Mouse (Mus musculus) frontal cortex, postnatal 25 days (tissue): ENCODE measurements around the gene Rnf224.

Experiments
- DNase-seq, 2 experiments: peaks; one replicate each; pipeline ENCODE4 v3.0.0; 2022; ENCODE audit warnings: low spot score in 2 of 2

Gene Rnf224

DNA sequence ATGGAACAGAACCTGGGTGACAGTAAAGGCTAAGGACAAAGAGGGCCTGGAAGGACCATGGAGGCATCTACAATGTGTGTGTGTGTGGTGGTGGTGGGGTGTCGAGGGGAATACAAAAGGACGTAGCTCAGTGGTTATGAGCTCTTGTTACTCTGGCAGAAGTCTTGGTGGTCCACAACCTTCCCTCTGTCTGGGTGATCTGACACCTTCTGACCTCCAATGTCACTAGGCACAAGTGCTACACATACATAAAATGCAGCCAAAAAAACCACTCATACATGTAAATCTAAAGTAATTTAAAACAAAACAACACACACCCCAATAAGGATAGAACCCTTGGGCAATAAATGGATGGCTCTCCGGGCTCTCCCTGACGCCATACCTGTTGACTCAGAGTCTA is 9.2 kb downstream of the Rnf224 start:
- DNase-seq = no peak

DNA sequence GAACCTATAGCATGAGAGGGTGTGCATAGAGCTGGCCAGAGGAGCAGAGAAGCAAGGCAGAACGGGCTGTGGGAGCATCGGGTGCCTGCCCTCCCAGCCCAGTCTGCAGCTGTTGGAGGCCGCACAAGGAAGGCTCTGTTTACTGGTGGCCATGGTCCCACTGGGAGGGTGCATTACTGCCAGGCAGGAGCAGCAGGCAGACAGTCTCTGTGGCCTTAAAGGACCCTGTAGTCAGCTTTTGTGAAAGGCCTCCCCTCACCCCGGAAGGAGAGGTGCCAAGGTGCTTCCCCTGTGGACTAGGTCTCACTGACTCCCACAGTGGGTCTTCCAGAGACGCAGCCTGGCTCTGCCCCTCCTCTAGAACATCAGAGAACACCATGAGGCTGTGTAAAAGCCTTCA is 9.7 kb downstream of the Rnf224 start:
- no peak for DNase-seq

DNA sequence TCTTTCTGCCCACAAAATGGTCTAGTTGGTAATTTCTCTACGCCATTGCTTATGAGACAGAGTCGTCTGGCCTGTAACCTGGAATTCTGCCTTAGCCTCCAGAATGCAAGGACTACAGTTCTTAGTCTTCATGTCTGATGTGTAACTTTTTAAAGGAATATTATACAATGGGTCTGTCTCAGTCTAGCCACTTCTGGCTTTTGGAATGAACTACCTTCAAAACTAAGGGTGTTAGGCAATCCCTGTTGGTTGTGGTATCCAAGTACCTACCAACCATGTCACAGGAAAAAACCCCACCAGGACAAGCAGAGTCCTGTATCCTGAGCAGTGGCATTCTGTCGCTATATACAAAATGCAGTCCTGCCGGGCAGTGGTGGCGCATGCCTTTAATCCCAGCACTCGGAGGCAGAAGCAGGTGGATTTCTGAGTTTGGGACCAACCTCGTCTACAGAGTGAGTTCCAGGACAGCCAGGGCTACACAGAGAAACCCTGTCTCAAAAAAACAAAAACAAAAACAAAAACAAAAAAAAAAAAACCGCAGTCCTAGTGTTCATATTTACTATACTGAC is 10.7 kb downstream of the Rnf224 start:
- no peak for DNase-seq

DNA sequence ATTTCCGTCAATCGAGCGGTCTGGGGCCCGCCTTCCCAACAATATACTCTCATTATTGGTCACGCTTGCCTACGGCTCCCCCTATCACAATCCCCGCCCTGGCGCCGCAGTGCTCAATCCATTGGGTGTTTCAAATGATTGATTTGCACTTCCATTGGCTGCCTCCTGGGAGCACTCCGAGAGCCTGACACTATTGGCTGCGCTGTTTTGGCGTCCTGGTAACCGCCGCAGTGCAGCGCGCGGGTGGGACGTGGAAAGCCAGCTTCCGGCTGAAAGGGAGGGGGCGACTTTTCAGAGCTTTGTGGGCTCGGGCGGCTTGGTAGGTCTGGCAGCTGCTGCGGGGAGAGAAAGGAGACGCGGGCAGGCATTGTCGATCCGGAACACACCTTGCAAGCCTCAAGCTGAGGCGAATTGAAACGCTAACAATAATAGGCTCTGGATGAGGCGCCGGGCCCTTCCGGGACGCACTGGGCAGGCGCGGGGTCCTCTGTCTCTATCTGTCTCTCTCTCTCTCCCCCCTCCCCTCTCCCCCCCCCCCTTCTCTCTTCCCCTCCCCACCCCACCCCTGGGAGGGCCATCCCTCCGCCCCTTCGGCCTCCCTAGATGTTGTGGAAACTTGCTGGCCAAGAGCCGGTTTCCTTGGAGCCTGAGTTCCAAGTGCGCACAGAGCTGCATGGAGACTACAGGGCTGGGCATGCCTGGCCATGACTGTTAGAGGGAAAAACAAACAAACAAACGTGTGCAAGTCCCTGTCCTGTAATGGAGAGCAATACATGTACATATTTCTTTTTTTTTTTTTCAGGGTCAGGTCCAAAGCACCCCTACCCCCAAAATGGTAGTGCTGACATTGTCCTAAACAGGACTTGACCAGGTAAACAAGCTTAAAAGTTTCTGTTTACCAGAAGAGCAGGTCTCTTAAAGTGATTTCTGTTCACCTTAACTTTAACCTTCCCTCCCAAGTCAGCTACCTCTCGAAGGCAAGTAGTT is 11.5 kb downstream of the Rnf224 start:
- DNase-seq = peak; percentile 96 to 99

DNA sequence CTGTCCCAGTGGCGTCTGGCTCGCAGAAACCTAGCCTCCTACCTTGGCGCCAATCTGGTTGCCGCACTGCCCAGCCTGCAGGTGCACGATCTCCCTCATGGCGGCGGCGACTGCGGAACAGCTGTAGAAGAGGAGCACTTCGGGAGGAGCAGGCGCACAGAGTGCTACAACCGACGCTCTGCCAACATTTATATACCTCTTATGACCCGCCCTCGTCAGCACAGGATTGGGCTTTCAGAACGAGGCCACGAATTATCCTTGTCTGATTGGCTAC is 12.2 kb downstream of the Rnf224 start, which contains the start of gene Tubb4b:
Gene Tubb4b, minus strand, starts transcription at position 211 of the 274 bp plus-strand sequence.
- DNase-seq = no peak

DNA sequence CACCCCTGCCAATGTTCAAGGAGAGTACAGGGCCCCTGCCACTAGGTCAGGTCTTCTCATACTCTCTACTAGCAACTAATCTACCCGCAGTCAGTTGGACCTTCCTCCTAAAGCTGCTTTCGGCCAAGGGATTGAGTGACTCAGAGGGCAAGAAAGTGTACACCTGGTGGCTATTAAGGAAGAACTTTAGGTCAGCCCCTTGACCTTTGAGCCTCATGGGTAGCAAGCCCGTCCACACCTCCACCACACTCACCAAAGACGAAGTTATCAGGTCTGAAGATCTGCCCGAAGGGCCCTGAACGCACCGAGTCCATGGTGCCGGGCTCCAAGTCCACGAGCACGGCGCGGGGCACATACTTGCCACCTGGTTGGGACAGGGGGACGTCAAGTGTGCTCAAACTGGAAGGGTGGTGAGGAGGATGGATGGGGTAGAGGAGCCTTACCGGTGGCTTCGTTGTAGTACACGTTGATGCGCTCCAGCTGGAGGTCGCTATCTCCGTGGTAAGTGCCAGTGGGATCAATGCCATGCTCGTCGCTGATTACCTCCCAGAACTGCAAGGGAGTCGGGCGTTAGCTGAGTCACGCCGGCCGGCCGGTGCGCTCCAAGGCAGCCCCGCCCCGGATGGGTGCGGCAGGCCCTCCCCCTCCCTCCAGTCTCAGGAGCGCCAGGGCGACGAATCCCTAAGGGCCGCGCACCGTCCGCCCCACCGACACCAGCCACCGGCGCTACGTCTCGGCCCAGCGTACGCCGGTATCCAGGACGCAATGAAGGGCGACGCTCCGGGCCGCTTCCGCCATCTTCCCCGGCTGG is 12.7 kb downstream of the Rnf224 start:
- peak in 1 of 2 experiments; percentile 59 for DNase-seq

DNA sequence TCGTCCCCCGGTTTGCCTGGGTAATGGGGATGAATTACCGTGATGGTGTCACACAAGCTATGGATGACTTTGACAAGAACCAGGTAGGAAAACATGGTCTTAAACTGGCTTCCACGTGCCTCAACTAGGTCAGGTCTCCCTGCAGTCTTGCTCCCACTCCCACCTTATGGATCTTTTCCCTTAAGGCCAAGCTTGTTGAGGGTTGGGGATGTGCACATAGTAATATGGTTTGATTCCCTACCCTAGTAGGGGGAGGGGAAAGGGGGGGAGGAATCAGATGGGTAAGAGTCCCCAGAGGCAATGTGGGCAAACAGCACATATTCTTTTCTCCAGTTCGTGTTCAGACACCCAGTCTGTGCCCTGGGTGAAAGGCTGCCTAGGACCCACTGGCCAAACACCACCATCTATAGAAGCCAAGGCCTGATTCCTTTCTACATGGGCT is 15.2 kb downstream of the Rnf224 start:
- DNase-seq = no peak

DNA sequence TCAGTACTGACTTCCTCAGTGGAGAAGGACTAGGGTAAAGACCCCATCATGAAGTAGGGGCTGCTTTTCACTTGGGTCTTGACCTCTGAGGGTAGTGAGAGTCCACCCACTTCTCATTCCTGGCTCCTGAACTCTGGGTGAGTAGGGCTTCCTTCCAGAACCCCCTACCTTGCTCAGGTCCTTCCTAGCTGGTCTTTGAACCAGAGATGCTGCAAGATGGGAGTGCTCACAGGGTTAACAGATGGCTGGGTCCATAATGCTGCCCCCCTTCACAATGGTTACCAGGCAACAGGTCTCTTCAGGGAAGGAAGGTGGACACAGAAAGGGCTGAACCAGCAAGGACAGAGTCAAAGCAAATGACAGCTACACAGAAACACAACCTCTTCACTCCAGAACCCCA is 18.1 kb downstream of the Rnf224 start, which contains the start of gene Fam166a:
Gene Fam166a, plus strand, starts transcription at position 301 of the 400 bp plus-strand sequence.
- no peak for DNase-seq

DNA sequence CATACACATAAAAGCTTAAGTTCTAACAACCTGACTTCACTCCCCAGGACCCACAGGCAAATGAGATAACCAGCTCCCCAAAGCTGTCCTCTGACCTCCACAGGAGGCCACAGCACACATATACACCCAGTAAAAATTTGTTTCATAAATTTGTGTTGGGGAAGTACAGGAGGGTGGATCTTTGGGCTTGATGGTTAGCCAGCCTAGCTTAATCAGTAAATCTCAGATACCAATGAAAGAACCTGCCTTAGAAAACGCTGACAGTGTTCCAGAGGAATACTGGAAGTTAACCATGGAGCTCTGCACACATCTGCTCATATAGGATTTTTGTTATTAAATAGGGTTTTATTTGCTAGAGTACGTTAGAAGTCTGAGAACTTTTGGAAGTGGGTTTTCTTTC is 18.9 kb downstream of the Rnf224 start:
- no peak for DNase-seq

DNA sequence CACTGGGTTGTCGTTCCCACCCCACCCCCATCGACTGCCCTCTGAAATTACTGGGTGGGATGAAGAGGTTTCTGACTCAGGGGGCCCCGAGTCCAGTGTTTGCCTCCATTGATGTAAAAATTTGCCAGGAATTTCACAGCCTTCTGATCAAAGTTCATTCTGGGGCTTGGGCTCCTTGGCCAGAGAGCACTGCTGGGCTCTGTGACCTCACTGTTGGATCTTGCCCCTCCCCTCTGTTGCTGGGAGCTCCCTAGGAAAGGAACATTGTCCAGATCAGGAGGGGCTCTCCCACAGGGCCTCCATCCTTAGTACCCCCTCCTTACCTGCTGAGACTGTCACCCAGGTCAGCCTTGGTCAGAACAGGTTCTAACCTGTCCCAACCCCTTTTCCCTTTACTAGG is 22.1 kb downstream of the Rnf224 start, which contains the start of gene Stpg3:
Gene Stpg3, minus strand, starts transcription at position 194 of the 400 bp plus-strand sequence.
- no peak for DNase-seq

DNA sequence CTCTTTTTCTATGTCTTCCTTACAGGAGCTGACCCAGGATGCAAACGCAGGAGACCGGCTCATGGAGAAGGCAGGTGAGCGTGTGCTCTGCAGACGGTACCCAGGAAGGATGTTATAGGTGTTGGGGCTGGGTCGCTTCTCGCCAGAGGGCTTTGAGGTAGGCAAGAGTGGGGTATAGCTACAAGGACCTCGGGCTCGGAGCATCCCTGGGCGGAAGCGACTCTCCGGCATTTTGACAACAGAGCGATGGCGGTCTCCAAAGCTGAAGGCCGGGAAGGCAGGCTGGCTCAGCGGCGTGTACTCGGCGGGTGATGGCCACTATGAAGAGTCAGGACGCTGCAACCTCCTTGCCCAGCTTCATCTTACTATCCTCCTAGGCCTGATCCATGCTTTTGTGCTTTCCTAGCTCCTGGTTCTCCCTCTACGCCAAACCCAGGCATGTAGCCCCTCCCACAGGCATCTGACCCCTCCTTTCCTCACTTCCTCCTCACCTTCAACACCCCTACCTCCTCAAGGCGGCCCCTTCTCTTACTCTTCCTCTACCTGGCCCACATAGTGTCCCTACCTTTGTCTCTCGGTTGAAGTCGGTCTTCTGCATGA is 23.2 kb downstream of the Rnf224 start:
- DNase-seq = no peak

DNA sequence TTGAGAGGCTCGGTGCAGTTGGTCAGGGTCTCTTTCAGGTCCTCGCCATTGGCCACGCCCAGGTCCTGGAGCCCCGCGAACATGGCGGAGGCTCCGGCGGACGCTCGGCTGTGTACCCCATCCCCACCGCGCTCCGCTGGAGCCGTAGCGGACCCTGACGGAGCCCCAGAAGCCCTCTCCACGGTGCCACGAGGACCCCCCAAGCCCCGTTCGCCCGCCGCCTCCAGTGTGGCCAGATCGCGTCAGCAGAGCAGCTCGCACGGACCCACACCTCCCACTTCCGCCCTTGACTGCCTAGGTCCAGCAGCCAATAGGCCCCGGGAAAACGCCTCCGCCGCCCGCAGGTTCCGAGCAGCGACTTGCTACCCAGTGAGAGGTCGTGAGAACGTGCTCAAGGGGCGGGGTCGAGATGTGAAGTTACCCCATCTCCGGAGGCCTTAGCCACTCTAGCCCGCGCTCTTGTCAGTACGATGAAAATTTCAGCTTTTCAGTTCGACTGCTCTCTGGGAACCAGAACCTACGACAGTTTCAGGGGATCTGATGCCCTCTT is 25.4 kb downstream of the Rnf224 start, which contains the start of gene Nelfb:
Gene Nelfb, minus strand, starts transcription at position 369 of the 550 bp plus-strand sequence.
- DNase-seq = peak; percentile 68 to 72

DNA sequence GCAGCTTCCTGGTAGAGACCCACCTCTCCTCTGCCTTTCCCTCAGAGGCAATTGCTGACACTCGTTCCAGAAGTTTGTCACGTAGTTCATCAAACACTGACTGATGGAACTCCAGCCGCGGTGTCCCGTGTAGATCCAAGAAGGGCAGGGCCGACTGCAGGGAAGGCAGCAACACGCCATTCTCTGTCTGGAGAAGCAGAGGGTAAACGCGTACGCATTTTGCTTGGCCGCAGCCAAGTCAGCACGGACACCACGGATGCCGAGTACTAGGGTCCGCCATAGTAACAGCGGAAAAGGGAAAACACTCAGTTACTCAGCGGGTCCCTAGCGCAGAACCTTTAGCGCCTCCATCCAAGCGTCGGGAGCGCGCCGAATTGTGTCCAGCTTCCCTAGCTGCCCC is 25.9 kb downstream of the Rnf224 start:
- DNase-seq = no peak

DNA sequence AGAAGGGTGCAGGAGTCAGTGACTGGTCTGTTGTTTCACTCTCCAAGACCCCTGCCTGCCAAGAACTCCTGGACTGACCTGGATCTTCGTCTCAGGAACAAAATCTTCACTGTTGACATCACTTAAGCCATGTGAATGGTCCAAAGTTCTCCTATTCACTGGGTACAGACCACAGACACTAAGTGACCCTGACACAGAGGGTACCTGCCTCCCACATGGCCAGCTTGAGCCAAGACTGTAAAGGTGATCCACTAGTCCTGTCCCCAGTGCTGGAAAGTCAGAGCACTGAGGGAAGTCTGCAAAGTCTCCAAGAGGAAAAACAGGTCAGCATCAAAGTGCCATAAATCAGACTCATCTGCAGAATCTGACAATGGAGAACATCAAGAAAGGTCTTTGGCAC is 29.0 kb downstream of the Rnf224 start:
- no peak for DNase-seq

DNA sequence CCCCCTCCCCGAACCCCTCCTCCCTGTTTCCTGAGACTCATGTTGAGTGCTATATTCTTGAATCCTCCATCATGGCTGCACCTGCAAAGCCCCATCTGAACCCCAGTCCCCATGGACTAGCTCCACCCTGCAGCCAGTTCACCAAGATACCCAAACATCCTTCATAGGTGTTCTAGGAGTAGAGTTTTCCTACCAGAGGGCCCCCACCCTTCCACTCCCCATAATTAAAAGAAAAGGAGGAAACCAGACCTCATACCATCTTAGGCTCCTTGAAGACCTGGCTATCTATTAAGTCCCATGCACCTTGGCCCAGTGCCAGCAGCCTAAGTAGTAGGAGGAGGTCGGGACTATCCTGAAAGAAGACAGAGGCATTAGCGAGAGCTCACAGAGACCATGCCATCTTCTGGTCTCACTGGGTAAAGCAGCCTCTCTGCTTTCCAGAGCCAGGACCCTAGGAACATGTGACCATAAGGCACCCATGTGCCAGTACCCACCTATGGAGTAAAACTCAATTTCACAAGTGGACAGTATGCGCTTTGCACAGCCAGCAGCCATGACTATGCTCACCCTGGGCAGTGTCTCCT is 32.9 kb downstream of the Rnf224 start:
- DNase-seq = no peak

DNA sequence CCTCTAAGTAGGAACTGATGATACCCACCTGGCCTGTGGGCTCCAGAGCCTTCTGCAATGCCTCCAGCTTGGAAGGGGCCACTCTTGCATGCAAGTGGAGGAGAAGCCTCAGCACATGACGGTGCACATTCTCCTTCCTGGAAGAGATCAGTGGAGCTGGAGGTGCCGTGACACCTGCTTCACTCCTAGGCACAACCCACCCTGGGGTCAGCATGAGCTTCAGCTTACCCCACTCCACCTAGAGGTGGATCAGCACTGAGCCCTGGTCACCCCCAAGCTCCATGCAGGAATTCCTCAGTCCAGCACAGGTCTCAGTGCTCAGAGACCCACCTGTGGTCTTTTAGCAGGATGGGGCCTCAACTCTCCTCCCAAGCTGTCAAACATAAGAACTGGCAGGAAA is 36.0 kb downstream of the Rnf224 start:
- no peak for DNase-seq

DNA sequence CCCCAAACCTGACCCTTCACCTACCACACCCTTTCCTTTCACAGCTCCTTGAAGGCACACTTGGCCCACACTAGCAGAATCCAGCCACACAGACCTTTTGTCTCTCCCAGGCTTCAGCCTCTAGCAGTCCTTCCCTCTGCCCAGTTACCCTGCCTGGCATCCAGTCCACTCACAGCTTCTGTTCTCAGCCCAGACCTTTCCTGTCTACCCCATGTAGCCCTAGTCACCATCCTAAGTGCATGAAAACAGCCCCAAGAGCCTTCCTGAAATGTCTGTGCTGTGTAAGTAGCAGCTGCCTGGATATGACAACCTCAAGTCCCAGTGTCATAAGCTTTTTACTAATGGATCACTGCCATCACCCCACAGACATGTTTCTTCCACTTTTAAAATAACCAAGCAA is 38.6 kb downstream of the Rnf224 start:
- DNase-seq = no peak

DNA sequence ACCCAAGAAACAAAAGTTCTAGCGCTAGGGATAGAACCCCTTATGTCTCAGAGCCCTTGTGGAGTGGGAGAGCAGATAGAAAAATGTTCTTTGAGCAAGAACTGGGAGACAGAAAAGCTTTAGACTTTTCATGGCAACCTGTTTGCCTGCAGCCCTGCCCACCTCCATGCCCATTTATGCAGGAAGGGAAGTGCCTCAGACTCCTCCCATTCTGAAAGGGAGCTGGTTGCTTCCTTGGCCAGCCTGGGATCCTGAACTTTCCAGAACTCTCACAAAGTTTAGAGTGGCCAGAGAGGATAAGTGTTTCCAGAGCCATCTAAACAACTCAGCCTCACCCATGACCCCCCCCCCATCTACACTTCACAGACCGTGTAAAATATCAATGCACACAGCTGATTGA is 39.4 kb downstream of the Rnf224 start:
- DNase-seq = no peak

DNA sequence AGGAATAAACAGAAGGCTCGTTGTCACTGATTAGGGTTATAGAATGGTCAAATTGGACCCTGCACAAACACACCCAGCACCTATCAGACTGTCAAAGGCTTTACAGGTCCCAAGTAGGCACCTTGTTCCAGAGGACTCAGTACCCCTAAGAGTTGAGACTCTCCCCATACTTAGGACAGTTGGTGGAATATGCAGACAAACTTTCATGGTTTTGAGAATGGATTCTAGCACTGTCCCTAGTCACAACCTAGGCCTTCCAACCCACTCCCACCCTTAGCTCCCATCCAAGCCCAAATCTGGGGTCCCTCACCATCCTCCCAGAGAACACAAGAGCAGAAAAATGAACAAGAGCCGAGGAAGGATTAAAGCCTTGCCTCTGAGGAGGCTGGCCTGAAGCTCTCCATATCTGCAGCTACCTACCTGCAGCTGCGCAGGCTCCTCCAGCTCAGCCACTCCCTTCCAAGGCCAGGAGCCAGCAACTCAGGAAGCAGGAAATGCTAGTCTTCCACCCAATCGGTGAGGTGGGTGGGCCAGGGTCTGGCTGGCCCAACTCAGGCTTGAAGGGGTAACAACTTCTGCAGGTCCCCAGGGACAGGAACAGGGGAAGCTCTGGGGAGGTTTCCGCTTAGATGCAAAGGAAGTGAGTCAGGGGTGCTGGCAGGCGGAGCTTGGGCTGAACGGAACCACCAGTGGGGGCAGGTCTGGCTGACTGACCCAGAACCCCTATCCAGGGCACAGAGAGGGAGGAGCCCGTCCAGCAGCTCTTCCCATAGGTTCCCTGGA is 40.2 kb downstream of the Rnf224 start, which contains the start of gene Tor4a:
Gene Tor4a, minus strand, starts transcription at position 715 of the 783 bp plus-strand sequence.
- DNase-seq = no peak
